Mouse (Mus musculus) fibroblast of lung, adult 2 months (primary cell): ENCODE data around the gene Timd2.
"Not testable (repeated sequence)": the region's sequence is repeated elsewhere in the genome, so short reads cannot be mapped to it uniquely, and the experiment has no call there.

Source experiments
- DNase-seq: peaks from one replicate; pipeline ENCODE4 v3.0.0-alpha.2; 2011; ENCODE audit warnings: low read depth

Timd2 gene

GRCm38 (mm10) chr11:46706664-46707356 lies at the start of gene Timd2:
Timd2 (minus strand) TSS chr11:46707061.
- no peak for DNase-seq

GRCm38 (mm10) chr11:46755714-46756113 lies 48.9 kb upstream of the Timd2 start:
- DNase-seq = not testable (repeated sequence)

- no peak for DNase-seq
These were observed 47.8 kb upstream of the Timd2 start for GRCm38 (mm10) chr11:46754669-46755068.

GRCm38 (mm10) chr11:46753662-46754061 lies 46.8 kb upstream of the Timd2 start:
- DNase-seq = no peak

GRCm38 (mm10) chr11:46747996-46748395 lies 41.1 kb upstream of the Timd2 start:
- no peak for DNase-seq

GRCm38 (mm10) chr11:46741716-46742115 lies 34.9 kb upstream of the Timd2 start:
- DNase-seq = no peak

GRCm38 (mm10) chr11:46740886-46741285 lies 34.0 kb upstream of the Timd2 start:
- no peak for DNase-seq

- DNase-seq = no peak
These were observed 32.6 kb upstream of the Timd2 start for GRCm38 (mm10) chr11:46739501-46739900.

GRCm38 (mm10) chr11:46735076-46735475 lies 28.2 kb upstream of the Timd2 start, which contains the start of gene Havcr1:
Havcr1 (plus strand) TSS chr11:46735080.
- DNase-seq = not testable (repeated sequence)

- DNase-seq = no peak
These were observed 27.8 kb upstream of the Timd2 start for GRCm38 (mm10) chr11:46734617-46735016.

GRCm38 (mm10) chr11:46733242-46733789 lies 26.5 kb upstream of the Timd2 start:
- DNase-seq = no peak

GRCm38 (mm10) chr11:46731541-46732070 lies 24.7 kb upstream of the Timd2 start:
- DNase-seq = no peak

GRCm38 (mm10) chr11:46698830-46699229 lies 8.0 kb downstream of the Timd2 start:
- no peak for DNase-seq

GRCm38 (mm10) chr11:46698278-46698655 lies 8.6 kb downstream of the Timd2 start:
- DNase-seq = no peak

- no peak for DNase-seq
These were observed 9.2 kb downstream of the Timd2 start for GRCm38 (mm10) chr11:46697433-46698277.

- not testable (repeated sequence) for DNase-seq
These were observed 11.0 kb downstream of the Timd2 start for GRCm38 (mm10) chr11:46695849-46696248.

GRCm38 (mm10) chr11:46690136-46690535 lies 16.7 kb downstream of the Timd2 start:
- no peak for DNase-seq

- no peak for DNase-seq
These were observed 23.1 kb downstream of the Timd2 start for GRCm38 (mm10) chr11:46683723-46684122.

- DNase-seq = no peak
These were observed 24.0 kb downstream of the Timd2 start for GRCm38 (mm10) chr11:46682842-46683241.

- DNase-seq = no peak
These were observed 38.9 kb downstream of the Timd2 start for GRCm38 (mm10) chr11:46667938-46668337.

- no peak for DNase-seq
These were observed 39.8 kb downstream of the Timd2 start for GRCm38 (mm10) chr11:46667105-46667504.
